Mouse (Mus musculus) effector memory CD4-positive, alpha-beta T cell, adult 7 months (primary cell): Measurements from ENCODE around the gene Vamp4. TPM values are rescaled to one million over a fixed set of nuclear protein-coding genes. Genes with fewer than 3 reads are reported as not detected.

ENCODE experiments used
- polyA plus RNA-seq: library from polyadenylated mRNA; unstranded; fragments of 100-300 nt; shearing (Covaris generic); gene quantifications from one replicate; pipeline ENCODE4 v1.2.1, GENCODE M21; 2017

The Vamp4 gene
- 93.7 TPM for polyA plus RNA-seq

GRCm38 (mm10) chr1:162570260-162570748, at the start of gene Vamp4:
Vamp4 (plus strand) TSS chr1:162570515.

GRCm38 (mm10) chr1:162548016-162548916, 22.0 kb upstream of the Vamp4 start, which contains the start of gene Mettl13:
Mettl13 (minus strand) TSS chr1:162548551.

GRCm38 (mm10) chr1:162639051-162639750, 68.9 kb downstream of the Vamp4 start, which contains the start of gene Myoc:
Myoc (plus strand) TSS chr1:162639155.

Other genes with a start within 250 kb of the Vamp4 start
- 1.1 TPM for gene Dnm3, start 92.5 kb upstream of the Vamp4 start, polyA plus RNA-seq
- gene Mettl13, start 22.0 kb upstream of the Vamp4 start, polyA plus RNA-seq: 16.7 TPM
- gene Myoc, start 68.6 kb downstream of the Vamp4 start, polyA plus RNA-seq: not detected
- not detected for gene Myocos, start 87.7 kb downstream of the Vamp4 start, polyA plus RNA-seq
- gene Prrc2c, start 170.0 kb downstream of the Vamp4 start, polyA plus RNA-seq: 208 TPM
- not detected for gene Fmo4, start 243.5 kb downstream of the Vamp4 start, polyA plus RNA-seq